Mouse (Mus musculus) liver, adult 2 months (tissue): ENCODE data around the gene Gpatch11.

Source experiments
- CTCF ChIP-seq: fragments of 200-500 bp; IDR thresholded peaks from 2 replicates; pipeline ENCODE4 v1.5.1; 2011; ENCODE audit warnings: low read depth, low read length, control low read depth
- POLR2A ChIP-seq: fragments of 200-500 bp; IDR thresholded peaks from 2 replicates; pipeline ENCODE4 v1.6.1; 2011; ENCODE audit warnings: low read length, control low read depth; ENCODE audit not compliant: insufficient read depth; ENCODE audit errors: extremely low read depth

DNA sequence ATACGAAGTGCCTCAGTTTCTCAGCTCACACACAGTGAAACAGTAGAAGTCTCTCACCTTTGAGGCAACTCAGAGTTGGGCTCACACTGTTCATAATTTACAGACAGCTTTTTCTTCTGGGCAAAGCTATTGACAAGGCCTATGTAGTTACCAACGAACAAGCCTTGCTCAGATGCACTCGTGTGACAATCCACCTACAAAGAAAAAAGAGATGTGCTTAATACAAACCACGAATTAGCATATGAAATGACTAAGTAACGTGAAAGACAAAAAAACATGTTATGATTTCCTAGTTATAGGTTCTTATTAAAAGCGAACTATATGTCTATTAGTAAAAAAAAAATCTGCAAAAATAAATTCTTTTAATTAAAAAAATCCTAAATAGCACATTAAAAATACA is 38.5 kb downstream of the Gpatch11 start:
- TF ChIP-seq POLR2A (no peak), CTCF (no peak)
